Mouse (Mus musculus) fibroblast of lung, adult 2 months (primary cell): ENCODE measurements around the gene Cpz.

ENCODE experiments used
- DNase-seq: peaks from one replicate; pipeline ENCODE4 v3.0.0-alpha.2; 2011; ENCODE audit warnings: low read depth

Gene Cpz

DNA sequence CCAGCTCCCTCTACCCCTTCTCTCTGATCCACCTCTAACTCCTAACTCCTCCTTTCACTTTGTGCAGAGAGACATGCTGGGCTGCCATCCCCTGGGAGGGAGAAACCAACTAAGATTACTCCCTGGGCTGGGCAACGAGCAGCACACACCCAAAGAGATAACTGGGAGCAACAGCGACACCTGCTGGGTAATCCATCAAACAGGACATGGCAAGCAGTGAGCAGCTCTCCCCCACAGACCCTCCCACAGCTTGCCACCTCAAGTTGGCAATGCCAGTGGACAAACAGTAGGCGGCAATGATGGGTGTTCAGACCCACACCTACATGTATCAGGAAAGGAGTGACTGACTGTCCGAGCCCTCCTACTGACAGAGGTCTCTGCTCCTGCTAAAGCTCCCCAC lies 4.9 kb upstream of the Cpz start:
- DNase-seq, result no peak

DNA sequence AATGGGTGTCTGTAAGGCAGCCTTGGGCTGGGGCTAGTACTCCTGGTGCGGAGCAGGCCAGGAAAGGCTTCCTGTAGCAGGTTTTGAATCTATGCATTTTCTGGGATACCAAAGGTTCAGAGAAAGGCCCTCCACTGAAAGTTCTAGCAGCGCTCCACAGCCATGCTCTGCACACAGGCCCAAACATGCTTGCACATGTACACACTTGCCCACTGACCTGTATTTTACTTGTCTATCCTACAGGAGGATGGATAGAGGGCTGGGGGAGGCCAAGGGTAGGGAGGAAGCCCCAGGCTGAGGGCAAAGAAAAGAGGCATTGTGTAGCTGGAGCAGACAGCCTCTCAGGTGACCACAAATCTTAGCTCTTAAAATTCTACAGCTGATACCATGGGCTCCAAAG lies 1.1 kb downstream of the Cpz start:
- no peak for DNase-seq

DNA sequence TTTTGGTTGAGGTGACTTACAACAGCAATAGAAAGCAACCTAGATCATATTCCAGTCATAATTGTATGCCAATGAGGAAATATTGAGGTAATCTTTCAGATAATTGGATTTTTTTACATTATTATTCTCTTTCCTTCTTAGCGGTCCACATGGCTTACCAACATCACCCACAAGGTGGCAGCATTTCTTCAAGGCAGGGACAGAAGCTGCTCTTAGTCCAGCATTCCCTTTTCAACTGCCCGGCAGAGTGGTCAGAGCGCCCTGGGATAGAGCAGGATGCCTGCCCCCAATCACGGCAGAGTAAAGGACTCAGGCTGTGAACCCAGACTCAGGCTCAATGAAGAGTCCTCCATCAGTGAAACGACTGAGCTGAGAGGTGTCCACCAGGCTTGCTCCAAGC lies 1.8 kb downstream of the Cpz start:
- DNase-seq, result peak; percentile 46

DNA sequence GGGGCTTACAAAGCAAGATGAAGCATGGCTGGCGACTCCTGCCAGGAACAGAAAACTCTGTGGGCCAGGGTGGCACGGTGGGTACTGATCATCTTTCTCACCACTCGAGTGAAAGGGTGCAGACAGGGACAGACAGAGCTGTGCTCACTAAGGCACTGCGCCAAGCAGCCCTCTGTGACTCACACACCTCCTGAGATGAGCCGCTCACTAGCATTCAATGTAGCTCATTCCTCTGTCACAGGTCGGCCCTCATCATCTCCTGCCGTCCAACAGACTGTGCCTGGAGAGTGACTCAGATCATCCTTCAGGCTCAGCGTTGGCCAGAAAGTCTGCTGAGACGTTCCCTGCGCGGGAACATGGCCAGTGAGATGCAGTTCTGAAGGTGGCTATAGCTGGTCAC lies 8.7 kb downstream of the Cpz start:
- no peak for DNase-seq

DNA sequence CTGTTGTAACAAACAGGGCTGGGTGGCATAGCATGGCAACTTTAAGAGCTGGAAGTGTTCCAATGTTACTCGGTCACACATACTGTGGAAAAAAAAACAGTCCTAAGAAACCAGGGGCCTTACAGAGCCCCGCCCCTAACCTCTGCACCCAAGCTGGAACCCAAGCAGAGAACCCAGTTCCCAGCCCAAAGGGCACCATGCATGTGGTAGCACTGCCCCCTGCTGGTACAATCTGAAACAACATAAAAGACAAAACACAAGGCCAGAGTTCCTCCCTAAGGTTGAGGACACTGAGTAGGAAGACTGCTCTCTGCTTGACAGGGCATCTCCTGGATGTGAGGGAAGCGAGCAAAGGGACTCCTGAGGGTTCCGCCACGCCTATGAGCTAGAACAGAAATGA lies 14.9 kb downstream of the Cpz start:
- no peak for DNase-seq

DNA sequence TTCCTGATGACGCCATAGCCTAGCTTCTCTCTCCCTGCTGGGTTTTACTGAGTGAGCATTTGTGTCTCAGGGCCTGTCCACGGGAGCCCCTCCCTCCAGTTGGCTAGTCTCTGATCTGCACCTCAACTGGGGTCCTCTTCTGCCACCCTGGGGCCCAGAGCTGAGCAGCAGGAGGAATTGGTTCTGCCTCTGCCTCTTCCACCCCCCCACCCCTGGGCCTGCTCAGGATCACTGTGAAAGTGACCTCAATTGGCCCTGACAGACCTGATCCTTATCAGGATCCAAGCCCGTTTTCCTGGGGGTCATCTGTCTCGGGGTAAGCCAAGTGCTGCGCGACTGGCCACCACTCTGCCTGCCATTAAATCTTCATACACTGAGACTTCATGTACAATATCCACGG lies 20.5 kb downstream of the Cpz start:
- DNase-seq, result no peak

DNA sequence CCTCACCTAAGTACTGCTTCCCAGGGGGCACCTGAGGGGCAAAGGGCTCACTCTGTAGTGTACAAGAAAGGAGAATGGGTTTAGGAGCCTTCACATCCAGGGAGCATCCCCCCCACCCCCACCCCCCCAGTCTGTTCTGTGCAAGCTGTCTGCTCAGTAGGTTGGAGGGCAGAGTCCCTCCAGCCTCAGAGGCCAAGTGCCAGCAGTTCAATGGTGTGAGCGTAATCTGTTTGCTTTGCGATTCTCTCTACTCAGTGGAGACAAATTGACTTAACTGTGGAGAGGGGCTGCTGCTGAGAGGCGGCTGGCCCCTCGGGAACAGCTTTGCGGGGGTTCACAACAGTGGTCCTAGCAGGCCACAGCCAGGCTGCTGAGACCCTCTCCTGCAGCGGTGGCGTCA lies 28.2 kb downstream of the Cpz start:
- DNase-seq, result no peak

DNA sequence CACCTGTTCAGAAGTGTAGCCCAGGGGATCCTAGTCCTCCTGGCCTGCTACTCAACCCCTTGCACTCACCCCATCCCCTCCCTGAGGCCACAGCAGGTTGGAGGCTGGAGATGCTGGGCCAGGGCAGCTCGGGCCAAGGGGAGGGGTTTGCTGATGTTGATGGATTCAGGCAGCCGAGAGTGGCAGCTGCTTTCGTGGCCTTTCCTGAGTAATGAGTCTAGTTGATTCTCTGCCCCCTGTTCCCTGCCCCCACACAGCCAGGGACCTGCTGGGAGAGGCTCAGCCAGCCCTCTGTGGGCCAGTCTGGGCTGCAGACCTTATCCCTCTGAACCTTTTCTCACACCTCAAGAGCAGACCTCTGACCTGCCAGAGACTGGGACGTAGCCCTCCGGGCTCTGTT lies 29.5 kb downstream of the Cpz start:
- no peak for DNase-seq

DNA sequence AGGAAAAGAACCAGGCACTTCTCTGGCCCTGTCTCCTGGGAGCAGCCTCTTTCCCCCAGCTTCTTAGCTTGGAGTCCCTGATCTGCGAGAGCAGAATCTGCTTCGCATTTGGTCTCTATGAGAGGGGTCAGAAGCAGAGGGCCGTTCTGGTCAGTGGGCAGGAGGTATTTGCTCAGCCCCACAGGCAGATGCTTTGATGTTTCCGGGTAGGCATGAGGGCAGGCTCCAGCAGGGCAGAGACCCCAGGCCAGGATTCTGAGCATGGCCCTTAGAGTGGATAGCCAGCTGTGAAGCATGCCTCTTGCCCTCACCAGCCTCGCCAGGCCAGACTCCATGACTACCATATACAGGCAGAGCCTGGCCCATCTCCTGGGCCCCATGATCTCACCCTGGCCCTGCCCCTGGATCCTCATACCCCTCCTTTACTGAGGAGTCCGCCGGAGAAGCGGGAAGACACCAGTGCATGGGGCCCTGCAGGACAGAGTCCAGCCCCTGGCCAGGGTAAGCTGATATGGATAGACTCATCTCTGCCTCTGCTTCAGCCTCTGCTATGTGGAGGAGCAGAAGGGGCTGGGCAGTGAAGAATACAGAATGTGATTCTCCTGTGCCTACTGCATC lies 30.6 kb downstream of the Cpz start:
- DNase-seq, result no peak

DNA sequence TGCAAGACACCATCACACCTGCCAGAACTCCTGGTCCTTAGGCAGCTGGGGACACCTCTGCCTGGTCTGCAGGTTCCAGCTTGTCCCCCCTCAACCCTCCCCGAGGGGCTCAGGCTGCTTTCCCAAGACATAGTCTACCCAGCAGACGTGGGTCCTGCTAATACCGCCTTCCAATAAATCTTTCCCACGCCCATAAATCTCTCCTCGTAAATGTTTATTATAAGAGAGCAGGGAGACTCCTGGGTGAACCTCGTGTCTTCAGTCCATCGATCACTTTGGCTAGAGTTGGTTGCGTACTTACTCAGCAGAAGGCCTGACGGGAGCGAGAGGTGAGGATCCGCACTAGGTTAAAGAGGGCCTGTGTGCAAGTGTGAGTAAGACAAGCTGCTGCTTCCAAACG lies 31.7 kb downstream of the Cpz start:
- no peak for DNase-seq

DNA sequence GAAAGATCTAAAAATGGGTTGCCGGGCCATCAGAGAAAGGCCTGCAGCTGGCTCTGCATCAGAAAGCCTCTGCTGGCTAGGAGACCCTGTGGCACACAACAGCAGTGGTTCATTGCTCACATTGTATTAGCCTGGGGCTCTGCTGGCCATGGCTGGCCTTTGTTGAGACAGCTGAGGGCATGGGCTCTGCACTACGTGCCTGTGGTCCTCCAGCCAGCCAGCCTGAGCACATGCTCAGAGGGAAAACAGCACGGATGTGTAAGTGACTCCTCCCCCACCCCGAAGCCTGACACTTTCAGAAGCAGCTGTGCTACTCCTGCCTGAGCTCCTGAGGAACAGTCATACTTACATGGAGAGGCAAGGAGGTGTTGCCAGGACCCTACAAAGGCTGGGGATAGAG lies 46.0 kb downstream of the Cpz start:
- DNase-seq, result no peak

DNA sequence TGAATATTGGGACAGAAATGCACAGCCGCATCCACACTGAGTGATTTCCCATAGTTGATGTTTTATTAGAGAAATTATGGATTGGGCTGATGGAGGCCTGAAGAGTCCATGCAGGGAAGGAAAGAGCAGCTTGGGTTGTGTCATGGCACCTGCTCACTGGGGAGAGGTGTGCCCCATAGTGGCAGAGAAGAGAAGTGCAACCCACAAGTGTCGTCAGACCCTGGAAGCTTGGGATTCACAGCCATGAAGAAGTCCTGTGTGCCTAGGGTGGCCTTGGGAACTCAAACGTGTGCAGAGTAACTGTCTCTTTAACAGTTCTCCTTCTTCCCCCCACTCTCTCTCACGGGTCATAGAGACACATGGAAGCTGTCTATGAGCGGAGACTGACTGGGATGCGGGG lies 50.3 kb downstream of the Cpz start:
- DNase-seq, result no peak

DNA sequence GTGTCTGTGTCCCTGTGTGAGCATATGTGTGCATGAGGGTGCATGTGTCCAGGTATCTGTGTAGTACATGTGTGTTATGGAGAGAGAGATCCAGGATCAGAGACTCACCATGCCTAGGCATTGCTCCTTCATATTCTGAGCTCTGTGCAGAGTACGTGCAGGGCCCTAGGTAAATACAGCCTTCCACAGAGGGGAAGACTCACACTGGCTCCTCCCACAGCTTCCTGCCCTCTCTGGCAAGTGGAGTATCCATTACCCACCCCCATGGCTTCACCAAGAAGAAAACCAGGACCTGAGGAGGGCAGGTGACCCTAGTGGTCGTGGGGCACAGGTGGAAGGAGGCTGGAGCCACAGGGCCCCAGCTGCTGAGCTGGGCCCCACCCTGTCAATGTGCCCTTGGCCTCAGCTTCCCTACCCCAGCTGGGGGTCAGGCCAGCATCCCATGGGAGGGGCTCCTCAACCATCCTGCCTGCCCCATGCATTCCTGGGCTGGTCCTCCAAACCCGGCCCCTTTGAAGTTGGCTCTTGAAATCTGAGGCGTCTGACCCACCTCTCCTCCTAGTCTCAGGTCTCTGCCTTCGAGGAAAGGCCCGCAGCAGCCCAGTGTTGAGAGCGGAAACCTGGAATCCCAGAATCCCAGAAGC lies 54.5 kb downstream of the Cpz start:
- no peak for DNase-seq

DNA sequence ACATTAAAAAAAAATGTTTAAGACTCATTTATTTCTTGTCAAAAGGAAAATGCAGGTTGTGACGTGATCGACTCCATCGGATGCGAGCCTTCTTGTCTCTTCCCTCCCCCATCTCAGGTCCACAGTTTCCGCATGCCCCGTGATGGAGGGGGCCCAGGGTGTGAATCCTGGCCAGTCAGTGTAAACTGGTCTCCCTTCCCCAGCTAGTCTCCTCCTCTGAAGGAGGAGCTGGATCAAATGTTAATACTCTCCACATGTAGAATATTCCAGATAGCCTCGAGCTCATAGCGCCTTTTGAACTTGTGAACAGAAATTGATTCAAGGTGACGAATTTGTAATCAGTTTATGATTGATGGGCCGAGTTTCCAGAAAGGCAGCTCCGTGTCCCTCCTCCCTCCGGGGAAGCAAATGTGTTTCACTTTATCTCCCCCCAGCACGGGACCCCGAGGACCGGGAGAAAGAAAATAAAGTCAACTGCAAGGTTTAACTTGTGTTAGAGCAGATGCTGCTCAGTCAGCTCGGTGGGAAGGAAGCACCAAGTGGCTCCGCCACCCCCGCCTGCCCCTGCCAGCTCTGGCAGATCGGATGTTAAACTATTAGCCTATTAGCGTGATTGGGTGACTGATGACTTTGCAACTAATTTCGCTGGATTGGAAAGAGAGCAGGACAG lies 59.4 kb downstream of the Cpz start:
- DNase-seq, result no peak

DNA sequence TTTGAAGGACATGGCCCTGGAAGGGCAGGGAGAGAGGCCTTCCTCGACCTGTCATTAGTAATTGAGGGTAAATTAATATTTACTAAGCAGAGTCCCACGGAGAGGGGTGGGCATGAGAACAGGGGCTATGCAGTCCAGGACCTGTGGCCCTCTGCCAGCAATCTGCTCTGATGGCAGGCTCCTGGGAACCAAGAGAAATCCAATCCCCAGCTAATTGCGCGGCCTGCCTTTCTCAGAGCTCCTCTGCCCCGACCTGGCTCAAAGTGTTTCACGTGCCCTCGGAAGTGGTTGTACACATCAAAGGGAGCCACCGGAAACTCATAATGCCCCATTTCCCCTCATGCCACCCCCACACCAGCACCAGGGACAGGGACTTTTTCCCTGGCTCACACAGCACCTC lies 63.4 kb downstream of the Cpz start:
- DNase-seq, result no peak

DNA sequence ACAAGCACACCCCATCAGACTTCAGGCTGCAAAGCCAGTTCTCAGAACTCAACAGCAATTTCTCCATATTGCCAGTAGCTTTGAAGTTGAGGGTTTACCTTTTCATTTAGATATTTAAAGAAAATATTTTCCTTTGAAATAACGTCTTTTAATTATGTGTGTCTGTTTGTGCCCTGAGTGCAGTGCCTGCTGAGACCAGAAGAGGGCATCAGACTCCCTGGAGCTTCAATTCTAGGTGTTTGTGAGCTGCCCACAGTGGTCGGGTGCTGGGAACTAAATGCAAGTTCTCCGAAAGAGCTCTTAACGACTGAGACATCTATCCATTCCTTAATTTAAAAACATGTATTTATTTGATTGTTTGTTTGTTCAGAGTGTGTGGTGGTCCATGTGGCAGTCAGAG lies 65.7 kb downstream of the Cpz start:
- DNase-seq, result no peak

DNA sequence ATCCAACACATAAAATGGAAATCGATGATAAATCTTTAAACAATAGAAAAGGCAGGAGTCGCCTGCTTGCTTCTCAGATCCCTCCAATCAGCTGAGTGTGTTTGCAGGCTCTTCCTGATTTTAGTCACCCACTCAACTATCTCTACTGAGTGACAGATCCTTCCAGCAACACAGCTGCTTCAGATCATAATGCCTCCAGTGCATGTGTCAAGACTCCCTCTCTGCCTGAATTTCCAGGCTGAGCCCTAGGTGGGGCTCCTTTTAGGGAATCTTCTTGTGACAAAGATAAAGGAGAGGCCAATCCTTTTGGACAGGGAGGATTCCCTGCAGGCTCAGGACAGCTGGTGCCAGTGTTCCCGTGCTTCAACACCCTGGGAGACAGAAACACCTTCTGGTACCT lies 67.2 kb downstream of the Cpz start:
- no peak for DNase-seq

DNA sequence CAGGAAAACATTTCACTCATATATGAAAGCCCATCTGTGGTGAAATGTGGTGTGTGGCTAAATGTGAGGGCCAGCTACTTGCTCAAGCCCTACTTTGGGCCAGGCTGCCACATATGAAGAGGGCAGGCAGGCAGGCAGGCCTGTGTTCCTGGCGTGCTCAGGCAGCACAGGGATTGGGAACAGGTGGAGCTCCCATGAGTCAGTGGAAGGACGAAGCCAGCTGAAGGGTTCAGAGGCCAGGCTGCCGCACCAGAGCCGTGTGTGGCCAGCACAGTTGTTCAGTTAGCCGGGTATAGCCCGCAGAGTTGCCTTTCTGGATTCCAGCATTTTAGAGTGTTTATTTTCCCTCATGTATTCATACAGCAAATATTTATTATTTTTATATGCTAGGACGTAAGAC lies 68.1 kb downstream of the Cpz start:
- DNase-seq, result no peak

DNA sequence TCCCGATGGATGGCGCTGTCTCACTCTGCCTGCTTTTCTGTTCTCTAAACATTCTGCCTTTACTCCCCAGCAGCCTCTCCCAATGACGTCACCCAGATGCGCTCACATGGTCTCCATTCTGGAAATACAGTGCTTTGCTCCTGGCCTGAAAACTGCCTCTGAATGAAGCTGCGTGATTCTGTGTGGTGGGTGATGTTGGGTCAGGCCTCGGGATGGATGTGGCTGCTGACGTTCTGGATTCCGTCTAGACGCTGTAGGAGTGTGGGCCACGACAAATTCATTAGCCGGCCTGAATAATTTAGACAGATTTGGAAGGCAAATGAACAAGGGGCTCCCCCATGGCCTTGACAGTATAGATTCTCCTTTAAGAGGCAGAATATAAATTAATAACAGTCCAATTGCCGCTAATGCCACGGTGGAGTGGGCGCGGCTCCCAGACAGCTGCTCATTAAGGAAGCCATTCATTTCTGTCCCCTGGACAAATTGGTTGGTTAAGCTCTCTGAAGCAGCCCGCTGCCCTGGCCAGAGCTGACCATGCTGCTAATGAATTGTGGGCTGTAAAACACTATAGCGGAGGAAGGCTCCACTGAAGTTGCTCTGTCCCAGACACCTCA lies 71.2 kb downstream of the Cpz start:
- DNase-seq, result no peak
